Mouse (Mus musculus) myocyte (in vitro differentiated cells): ENCODE measurements around the gene Gm28036.

Experiments
- CEBPB ChIP-seq: IDR thresholded peaks from 2 replicates; pipeline ENCODE4 v1.6.1; 2011; ENCODE audit warnings: mild to moderate bottlenecking, moderate library complexity; ENCODE audit not compliant: poor library complexity, insufficient read depth, severe bottlenecking
- E2F4 ChIP-seq: IDR thresholded peaks from one replicate; pipeline ENCODE4 v1.6.1; 2011; ENCODE audit warnings: mild to moderate bottlenecking, control low read depth, moderate library complexity; ENCODE audit not compliant: insufficient read depth
- MAX ChIP-seq: IDR thresholded peaks from one replicate; pipeline ENCODE4 v1.6.1; 2011; ENCODE audit warnings: low read depth, mild to moderate bottlenecking, control low read depth
- MYOG ChIP-seq, 3 experiments: IDR thresholded peaks; one replicate each; pipeline ENCODE4 v1.6.1; 2011; ENCODE audit warnings: control low read depth in 2 of 3, low read depth in 2 of 3, mild to moderate bottlenecking in 2 of 3; ENCODE audit not compliant: insufficient read length in 2 of 3, control insufficient read depth in 1 of 3, insufficient read depth in 1 of 3
- POLR2A ChIP-seq: IDR thresholded peaks from one replicate; pipeline ENCODE4 v1.6.1; 2011; ENCODE audit warnings: low read depth, mild to moderate bottlenecking, control low read depth, moderate library complexity; ENCODE audit not compliant: insufficient read length
- POLR2AphosphoS2 ChIP-seq: IDR thresholded peaks from one replicate; pipeline ENCODE4 v1.6.1; 2011; ENCODE audit warnings: low read depth, control low read depth; ENCODE audit not compliant: insufficient read length
- REST ChIP-seq: IDR thresholded peaks from one replicate; pipeline ENCODE4 v1.6.1; 2011; ENCODE audit warnings: mild to moderate bottlenecking, control low read depth, moderate library complexity; ENCODE audit not compliant: insufficient read depth, insufficient read length
- SRF ChIP-seq: IDR thresholded peaks from one replicate; pipeline ENCODE4 v1.6.1; 2011; ENCODE audit warnings: low read depth; ENCODE audit not compliant: control insufficient read depth, insufficient read length
- TCF12 ChIP-seq: IDR thresholded peaks from one replicate; pipeline ENCODE4 v1.6.1; 2011; ENCODE audit warnings: mild to moderate bottlenecking, control low read depth; ENCODE audit not compliant: poor library complexity, insufficient read depth, severe bottlenecking
- TCF3 ChIP-seq: IDR thresholded peaks from one replicate; pipeline ENCODE4 v1.6.1; 2011; ENCODE audit warnings: low read depth, control low read depth; ENCODE audit not compliant: insufficient read length
- USF1 ChIP-seq: IDR thresholded peaks from one replicate; pipeline ENCODE4 v1.6.1; 2011; ENCODE audit warnings: low read depth, mild to moderate bottlenecking, control low read depth, moderate library complexity

DNA sequence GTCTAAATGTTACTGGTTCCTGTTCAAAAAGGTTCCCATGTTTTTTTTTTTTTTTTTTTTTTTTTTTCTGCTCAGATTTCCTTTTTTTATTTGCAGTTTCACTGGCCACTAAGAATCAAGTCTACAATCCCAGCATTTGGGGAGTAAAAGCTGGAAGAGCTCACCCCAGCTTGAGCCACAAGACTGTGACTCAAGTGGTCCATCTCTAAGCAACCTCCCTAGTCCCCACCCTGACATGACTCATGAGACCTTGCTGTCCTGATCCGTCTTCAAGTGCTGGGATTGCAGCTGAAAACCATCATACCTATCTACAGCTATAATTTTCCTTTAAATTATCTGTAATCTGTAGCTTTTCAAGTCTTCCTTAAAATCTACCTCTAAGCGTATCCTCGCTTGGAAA lies 42.4 kb downstream of the Gm28036 start:
- no peak for TF ChIP-seq MAX
- TF ChIP-seq POLR2A, result no peak
- TF ChIP-seq TCF12, result no peak
- no peak for TF ChIP-seq USF1
- TF ChIP-seq TCF3, result no peak
- TF ChIP-seq MYOG (IDR thresholded peaks at IDR 0.05; ENCODE audit: control insufficient read depth in 1 of 3, insufficient read depth in 1 of 3, insufficient read length in 2 of 3, low read depth in 2 of 3), result no peak
- no peak for TF ChIP-seq POLR2AphosphoS2
- TF ChIP-seq REST, result no peak
- TF ChIP-seq CEBPB, result no peak
- TF ChIP-seq SRF, result no peak
- TF ChIP-seq E2F4, result no peak
